Mouse (Mus musculus) kidney, adult 8-10 months (tissue): ENCODE data around the gene Dlg2.

Experiments used
- DNase-seq, 2 experiments: peaks; one replicate each; pipeline ENCODE4 v3.0.0; 2022

The Dlg2 gene

GRCm38 (mm10) chr7:90540811-90541323, 64.4 kb downstream of the Dlg2 start:
- no peak for DNase-seq

GRCm38 (mm10) chr7:90553399-90553798, 76.9 kb downstream of the Dlg2 start:
- no peak for DNase-seq

- DNase-seq = no peak
These were observed 77.9 kb downstream of the Dlg2 start for GRCm38 (mm10) chr7:90554421-90554820.

GRCm38 (mm10) chr7:90569130-90569529, 92.7 kb downstream of the Dlg2 start:
- no peak for DNase-seq

- no peak for DNase-seq
These were observed 111.3 kb downstream of the Dlg2 start for GRCm38 (mm10) chr7:90587795-90588194.

- DNase-seq = no peak
These were observed 111.8 kb downstream of the Dlg2 start for GRCm38 (mm10) chr7:90588318-90588717.

GRCm38 (mm10) chr7:90609764-90610163, 133.3 kb downstream of the Dlg2 start:
- no peak for DNase-seq

- no peak for DNase-seq
These were observed 154.1 kb downstream of the Dlg2 start for GRCm38 (mm10) chr7:90630546-90630945.

- no peak for DNase-seq
These were observed 173.0 kb downstream of the Dlg2 start for GRCm38 (mm10) chr7:90649512-90649911.

- no peak for DNase-seq
These were observed 174.7 kb downstream of the Dlg2 start for GRCm38 (mm10) chr7:90651128-90651527.

GRCm38 (mm10) chr7:90651611-90652010, 175.1 kb downstream of the Dlg2 start:
- no peak for DNase-seq

- peak in 1 of 2 experiments; percentile 1 for DNase-seq
These were observed 182.1 kb downstream of the Dlg2 start for GRCm38 (mm10) chr7:90658593-90658992.

GRCm38 (mm10) chr7:90694050-90694449, 217.6 kb downstream of the Dlg2 start:
- DNase-seq = no peak

GRCm38 (mm10) chr7:90696181-90696950, 219.9 kb downstream of the Dlg2 start:
- DNase-seq = no peak

GRCm38 (mm10) chr7:90703163-90703852, 226.8 kb downstream of the Dlg2 start:
- DNase-seq = peak; percentile 0 to 1

GRCm38 (mm10) chr7:90703951-90704350, 227.5 kb downstream of the Dlg2 start:
- no peak for DNase-seq

- no peak for DNase-seq
These were observed 257.6 kb downstream of the Dlg2 start for GRCm38 (mm10) chr7:90734086-90734485.

- DNase-seq = no peak
These were observed 259.9 kb downstream of the Dlg2 start for GRCm38 (mm10) chr7:90736369-90736768.

- no peak for DNase-seq
These were observed 272.2 kb downstream of the Dlg2 start for GRCm38 (mm10) chr7:90748636-90749035.

- DNase-seq = no peak
These were observed 311.5 kb downstream of the Dlg2 start for GRCm38 (mm10) chr7:90787945-90788344.

GRCm38 (mm10) chr7:90791522-90791921, 315.1 kb downstream of the Dlg2 start:
- no peak for DNase-seq

GRCm38 (mm10) chr7:90825640-90826039, 349.2 kb downstream of the Dlg2 start:
- DNase-seq = no peak

GRCm38 (mm10) chr7:90841276-90841675, 364.8 kb downstream of the Dlg2 start:
- no peak for DNase-seq
